Mouse (Mus musculus) myocyte (in vitro differentiated cells): ENCODE data around the gene Prrt1.

Source experiments
- MYOD1 ChIP-seq, 3 experiments: IDR thresholded peaks; one replicate each; pipeline ENCODE4 v1.6.1; 2011; ENCODE audit warnings: control low read depth in 2 of 3, low read depth in 2 of 3, mild to moderate bottlenecking in 2 of 3, moderate library complexity in 1 of 3; ENCODE audit not compliant: insufficient read length in 2 of 3, control insufficient read depth in 1 of 3
- MYOG ChIP-seq, 3 experiments: IDR thresholded peaks; one replicate each; pipeline ENCODE4 v1.6.1; 2011; ENCODE audit warnings: control low read depth in 2 of 3, low read depth in 2 of 3, mild to moderate bottlenecking in 2 of 3; ENCODE audit not compliant: insufficient read length in 2 of 3, control insufficient read depth in 1 of 3, insufficient read depth in 1 of 3
- POLR2A ChIP-seq: IDR thresholded peaks from one replicate; pipeline ENCODE4 v1.6.1; 2011; ENCODE audit warnings: low read depth, mild to moderate bottlenecking, control low read depth, moderate library complexity; ENCODE audit not compliant: insufficient read length
- USF1 ChIP-seq: IDR thresholded peaks from one replicate; pipeline ENCODE4 v1.6.1; 2011; ENCODE audit warnings: low read depth, mild to moderate bottlenecking, control low read depth, moderate library complexity

GRCm38 (mm10) chr17:34671151-34672066 is 42.1 kb downstream of the Prrt1 start:
- TF ChIP-seq POLR2A (no peak), USF1 (no peak), MYOG (IDR thresholded peaks at IDR 0.05; ENCODE audit: control insufficient read depth in 1 of 3, insufficient read depth in 1 of 3, insufficient read length in 2 of 3, low read depth in 2 of 3) (no peak), MYOD1 (IDR thresholded peaks at IDR 0.05; ENCODE audit: control insufficient read depth in 1 of 3, insufficient read length in 2 of 3, low read depth in 2 of 3) (no peak)
